Mouse (Mus musculus) urinary bladder, adult 2 months (tissue): ENCODE results near the gene Fbxo24. TPM values are rescaled to one million over a fixed set of nuclear protein-coding genes. Genes with fewer than 3 reads are reported as not detected.
A peak's percentile ranks its signal among the peaks of the same experiment; 100 is the strongest.

Experiments used
- DNase-seq: peaks from one replicate; pipeline ENCODE4 v3.0.0; 2022; ENCODE audit warnings: low spot score
- polyA plus RNA-seq: library from polyadenylated mRNA; depleted of rRNA; stranded (reverse); fragments of >200 nt; gene quantifications from 2 replicates; pipeline ENCODE4 v1.2.3, GENCODE M21; 2012

The Fbxo24 gene
- polyA plus RNA-seq, 1 experiment: 0.94 TPM

DNA sequence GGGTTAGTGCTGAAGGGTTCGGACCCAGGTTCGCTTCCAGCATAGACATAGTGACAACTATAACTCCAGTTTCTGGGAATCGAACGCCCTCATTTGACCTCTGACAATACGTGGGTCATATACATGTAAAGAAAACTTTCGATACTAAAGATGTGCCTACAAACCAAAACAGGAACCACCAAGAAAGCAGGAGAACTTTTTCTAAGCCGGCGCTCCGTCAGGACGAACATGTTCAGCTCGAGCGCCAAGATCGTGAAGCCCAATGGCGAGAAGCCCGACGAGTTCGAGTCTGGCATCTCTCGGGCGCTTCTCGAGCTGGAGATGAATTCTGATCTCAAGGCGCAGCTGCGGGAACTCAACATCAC is 27.5 kb downstream of the Fbxo24 start:
- no peak for DNase-seq

DNA sequence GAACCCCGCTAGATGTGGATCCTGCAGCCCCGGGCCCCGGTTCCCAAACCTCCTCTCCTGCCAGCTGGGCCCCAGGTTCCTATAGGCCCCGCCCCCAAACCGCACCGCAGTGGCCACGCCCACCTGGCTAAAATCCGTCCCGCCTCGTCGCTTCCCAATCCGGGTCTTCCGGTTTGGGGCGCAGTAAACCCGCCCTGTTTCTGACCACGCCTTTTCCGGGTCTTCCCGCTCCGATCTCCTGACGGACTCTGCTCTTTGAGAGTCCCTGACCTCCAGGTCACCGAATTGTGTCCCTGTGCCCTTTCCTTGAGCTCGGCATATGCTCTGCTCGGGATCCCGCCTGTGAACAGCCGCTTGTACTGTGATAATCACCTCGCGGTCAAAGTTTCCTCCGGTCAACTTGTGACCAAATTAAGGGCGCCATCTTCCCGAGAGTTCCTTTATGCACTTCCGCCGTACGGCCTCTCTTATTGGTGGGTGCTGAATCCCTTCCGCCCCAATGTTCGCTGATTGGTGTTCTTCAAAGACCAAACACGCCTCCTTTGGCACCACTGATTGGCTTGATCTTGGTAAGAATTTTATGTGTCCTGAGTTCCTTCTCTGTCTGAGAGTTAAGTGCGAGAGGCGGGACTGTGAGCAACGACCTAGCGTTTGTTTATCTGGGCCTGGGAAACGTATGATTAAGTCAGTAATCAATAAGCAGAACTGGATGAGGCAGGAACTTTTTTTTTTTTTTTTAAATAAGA is 28.0 kb downstream of the Fbxo24 start, which contains the start of gene Mospd3:
Gene Mospd3, minus strand, starts transcription at position 440 of the 746 bp plus-strand sequence.
- DNase-seq: peak; percentile 94

DNA sequence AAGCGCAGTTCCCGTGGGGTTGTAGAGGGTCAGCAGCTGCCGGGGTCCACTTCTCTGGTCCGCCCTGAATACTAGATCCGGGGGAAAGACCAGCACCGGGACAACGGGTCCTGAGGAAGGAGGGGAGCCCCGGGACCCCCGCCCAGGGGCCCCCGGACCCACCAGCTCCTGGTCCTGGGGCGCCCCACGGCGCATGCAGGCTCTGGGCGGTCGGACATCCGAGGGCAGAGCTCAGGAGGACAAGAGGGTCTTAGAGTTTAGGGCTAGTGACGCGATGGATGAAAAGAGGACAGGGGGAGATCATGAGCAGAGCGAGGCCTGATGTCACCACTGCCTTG is 28.6 kb downstream of the Fbxo24 start:
- DNase-seq: no peak

DNA sequence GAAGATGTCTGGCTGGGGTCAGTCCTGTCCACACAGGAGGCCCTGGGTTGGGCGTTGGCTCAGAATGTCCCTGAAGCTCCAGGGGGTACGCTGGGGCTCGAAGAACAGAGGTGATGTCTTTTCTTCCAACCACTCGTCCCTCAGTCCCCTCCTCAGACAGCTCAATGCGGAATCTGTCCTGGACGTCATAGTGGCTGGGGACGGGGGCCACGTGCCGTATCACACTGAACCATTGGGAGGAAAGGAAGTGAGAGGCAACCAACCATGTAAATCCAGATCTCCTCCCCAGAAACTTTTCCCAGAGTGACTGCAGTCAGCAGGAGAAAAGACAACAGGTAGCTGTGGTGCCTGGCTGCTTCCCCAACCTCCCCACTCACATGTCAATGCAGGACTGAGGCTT is 29.2 kb downstream of the Fbxo24 start:
- DNase-seq: no peak

DNA sequence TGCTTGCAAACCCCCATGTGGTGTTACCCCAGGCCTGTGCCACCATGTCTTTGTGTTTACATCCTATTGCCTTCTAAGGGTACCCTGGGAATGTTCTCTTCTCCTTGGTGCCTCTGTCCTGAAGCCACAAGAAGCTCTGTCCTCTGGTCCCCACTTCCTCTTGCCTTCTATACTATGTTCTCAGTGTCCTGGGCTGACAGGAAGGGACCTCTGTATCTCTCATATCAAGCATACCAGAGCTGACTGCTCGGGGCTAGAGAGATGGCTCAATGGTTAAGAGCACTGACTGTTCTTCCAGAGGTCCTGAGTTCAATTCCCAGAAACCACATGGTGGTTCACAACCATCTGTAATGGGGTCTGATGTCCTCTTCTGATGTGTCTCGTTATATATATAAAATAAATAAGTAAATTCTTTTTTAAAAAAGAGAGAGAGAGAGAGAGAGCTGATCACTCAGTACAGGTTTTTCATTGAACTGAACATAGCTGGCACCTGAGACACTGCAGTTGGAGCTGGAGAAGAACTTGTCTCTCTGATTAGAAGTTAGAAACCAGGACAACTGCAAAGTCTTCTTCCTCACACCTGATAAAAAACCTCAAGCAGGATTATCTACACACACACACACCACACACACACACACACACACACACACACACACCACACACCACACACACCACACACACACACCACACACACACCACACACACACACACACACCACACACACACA is 30.5 kb downstream of the Fbxo24 start:
- no peak for DNase-seq

DNA sequence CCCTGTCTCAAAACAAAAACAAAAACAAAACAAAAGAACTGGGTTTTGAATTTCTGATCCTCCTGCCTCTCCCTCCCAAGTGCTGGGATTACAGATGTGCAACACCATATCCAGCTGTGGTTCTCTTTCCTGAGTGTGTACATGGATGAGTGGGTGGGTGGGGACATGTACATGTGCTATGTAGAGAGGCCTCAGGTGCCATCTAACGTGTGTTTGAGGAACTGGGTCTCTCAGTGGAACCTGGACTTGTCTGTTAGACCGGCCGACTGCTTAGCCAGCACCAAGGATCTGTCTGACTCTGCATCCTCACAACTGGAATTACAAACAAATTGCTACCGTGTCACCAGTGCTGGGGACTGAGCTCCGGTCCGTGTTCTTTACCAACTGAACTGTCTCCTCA is 31.2 kb downstream of the Fbxo24 start:
- no peak for DNase-seq

DNA sequence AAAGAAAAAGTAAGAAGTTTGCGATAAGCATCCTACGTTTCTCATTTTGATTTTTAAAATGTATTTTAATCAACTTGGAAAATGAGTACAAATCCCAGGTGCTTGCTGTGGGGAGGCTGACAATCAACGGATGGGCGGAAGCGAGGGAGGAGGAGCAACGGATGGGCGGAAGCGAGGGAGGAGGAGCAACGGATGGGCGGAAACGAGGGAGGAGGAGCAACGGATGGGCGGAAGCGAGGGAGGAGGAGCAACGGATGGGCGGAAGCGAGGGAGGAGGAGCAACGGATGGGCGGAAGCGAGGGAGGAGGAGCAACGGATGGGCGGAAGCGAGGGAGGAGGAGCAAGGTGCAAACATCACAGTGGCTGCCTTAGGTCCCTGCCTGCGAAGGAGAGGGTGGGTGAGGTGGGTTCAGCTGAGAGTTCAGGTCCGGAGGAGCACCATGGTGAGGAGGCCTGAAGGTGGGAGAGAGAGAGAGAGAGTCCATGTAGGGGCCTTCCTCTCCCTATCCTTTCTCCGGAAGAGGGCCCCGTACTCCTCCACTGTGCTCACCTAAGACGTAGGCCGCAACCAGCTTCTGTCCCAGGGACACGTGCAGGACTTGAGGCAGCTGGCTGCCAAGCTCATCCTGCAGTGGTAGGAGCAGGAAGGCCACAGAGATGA is 32.1 kb downstream of the Fbxo24 start:
- no peak for DNase-seq

DNA sequence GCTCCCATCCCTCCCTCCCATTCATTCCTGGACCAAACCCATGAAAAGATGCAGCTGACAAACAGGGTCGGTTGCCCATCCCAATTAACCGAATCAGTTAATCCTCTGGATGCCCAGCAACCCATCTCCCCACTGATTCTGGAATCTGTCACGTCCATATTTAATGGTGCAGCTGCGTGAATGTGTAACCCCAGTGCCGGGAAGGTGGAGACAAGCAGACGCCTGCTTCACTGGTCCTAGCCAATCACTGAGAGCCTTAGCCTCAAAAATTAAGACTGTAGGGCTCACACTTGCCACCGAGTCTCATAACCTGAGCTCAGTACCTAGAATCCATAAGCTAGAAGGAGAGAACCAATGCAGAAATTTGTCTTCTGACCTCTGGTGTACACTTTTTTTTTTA is 32.9 kb downstream of the Fbxo24 start:
- DNase-seq: no peak

DNA sequence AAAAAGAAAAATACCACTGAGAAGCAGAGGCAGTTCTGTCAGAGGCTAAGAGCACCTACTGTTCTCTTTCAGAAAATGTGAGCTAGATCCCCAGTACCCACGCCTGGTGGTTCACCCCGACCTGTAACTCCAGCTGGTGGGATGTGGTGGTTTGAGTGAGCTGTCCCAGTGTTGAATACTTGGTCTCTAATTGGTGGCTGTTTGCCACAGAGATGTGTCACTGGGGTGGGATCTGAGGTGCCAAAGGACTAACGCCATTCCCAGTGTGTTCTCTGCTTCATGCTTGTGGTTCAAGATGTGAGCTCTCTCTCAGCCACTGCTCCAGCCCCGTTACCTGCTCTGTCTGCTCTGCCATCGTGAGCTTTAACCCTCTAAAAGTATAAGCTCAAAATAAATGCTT is 38.3 kb downstream of the Fbxo24 start:
- no peak for DNase-seq

DNA sequence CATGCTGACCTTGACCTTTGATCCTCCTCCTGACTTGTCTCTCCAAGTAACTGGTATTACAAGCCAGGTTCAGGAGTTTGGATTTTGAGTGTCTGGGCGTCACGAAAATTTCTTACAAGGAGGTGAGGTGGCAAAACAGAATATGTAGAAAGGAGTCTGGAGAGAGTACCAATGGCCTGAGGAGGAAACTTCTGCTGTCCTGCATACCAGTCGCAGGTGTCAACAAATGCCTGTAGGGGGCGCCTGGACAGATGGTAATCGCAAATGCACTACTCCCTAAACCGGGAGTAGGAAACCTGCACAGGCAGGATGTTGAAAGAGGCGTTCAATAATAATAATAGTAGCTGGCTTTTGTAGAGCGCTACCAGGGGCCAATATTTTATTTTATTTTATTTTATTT is 43.8 kb downstream of the Fbxo24 start:
- no peak for DNase-seq

DNA sequence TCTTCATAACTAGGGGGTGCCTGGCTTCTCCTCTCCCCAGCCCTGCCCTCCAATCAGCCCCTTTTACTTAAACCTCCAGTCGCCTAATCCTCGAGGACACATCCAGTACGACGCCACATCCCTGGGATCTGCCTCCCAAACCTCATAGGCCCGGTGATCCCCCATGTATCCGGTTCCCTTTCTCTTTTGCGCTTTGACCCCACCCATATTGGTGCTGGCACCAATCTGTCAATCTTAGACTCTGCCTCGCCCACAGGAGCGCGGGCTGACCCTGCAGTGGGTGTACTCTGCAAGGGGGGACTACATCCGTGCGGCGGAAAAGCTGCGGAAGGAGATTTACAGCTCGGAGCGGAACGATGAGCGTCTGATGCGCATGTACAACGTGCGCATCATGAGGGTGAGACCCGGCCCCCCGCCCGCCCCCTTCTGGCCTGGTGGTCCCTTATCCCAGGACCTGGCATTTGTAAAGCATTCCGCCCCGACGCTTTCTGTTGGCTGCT is 45.1 kb downstream of the Fbxo24 start:
- DNase-seq: no peak

DNA sequence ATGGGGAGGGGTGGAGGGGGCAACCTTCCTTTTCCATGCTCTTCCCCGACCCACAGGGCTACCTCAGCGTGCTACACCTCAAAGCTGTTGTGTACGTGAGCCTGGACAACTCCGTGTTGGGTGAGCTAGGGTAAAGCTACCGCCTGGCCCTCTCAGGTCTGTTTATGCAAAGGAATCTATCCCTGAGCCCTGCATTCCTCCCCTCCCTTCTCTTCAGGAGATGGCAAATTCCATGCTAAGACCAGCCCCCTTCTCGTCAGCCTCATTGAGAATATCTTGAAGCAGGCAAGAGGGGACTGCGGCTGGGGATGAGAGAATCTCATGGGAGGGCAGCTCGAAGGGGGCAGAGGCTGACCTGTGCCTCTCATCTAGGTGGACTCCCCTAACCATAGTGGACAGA is 46.1 kb downstream of the Fbxo24 start:
- no peak for DNase-seq

DNA sequence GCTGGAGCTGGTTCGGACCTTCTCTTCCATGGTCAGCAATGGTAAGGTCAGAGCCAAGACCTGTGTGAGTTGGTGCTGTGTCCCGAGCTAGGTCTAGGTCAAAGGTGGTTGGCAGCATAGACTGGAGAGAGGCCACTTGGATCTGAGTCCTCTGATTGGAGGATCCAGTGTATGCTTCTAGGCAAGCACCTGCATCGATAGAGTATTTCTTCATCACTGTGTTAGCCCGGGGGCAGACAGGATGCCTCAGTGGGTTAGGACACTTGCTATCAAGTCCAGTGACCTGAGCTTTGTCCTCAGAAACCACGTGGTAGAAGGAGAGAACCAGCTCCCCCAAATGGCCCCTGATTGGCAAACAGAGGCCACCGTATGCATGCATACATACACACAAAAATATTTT is 48.6 kb downstream of the Fbxo24 start:
- DNase-seq: no peak

DNA sequence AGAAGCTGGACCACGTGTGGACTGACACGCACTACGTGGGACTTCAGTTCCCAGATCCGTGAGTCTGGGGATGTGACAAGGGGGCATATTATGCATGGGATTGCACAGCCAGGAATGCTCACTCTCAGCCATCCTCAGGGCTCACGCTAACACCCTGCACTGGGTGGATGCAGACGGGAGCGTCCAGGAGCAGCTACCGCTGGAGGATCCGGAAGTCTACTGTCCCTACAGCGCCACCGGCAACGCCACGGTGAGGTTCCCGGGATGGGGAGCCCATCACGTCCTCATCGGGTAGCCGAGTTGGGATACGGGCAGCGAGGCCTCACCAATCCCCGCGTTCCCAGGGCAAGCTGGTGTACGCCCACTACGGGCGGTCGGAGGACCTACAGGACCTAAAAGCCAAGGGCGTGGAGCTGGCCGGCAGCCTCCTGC is 54.3 kb downstream of the Fbxo24 start:
- no peak for DNase-seq

DNA sequence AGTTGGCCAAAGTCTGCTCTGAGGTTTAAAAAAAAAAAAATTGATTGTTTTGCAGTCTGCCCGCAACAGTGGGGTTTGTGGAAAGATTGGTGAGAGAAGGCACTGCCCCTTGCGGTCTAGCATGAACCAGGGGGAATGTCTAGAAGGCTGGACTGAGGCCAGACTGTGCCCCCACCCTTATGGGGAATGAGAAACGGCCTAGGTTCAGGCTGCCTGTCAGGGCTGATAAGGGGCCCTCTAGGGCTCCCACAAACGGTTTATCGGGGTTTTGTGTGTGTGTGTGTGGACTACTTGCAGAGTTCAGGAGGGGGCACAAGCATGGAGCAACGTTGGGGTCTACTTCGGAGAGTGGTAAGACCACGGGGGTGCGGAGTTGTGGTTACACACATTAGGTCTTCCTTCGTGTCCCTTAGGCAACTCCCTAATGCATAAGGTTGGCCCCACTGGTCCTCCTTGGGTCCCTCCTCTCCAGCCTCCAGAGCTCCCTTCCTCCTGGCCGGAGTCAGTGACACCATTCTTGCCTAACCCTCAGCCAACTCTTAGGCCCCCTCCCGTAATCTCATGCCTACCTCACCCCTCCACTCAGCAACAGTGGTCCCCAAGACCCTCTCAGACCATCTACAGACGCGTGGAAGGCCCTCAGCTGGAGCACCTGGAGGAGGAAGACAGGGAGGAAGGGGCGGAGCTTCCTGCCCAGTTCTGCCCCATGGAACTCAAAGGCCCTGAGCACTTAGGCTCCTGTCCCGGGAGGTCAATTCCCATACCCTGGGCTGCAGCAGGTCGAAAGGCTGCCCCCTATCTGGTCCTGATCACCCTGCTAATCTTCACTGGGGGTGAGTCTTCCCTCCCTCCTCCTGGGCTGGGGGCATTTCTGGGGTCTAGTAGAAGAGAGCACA is 57.9 kb downstream of the Fbxo24 start:
- DNase-seq: no peak

DNA sequence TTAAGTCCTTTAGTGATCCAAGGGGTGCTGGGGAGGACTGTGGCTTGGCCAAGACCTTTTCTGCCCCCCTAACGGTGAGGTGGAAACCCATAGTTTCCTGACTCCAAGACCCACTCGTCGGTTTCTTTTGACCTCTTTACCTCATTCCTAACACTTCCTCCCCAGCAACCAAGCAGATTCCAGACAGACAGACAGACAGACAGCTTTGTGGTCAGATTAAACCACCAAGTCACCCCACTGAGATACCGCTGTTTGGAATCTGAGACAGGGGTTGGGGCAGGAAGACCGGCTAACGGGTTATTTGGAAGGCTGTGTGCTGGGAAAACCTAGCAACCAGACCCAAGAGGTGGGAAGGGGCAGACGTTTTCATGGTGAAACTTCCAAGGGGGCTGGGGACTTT is 58.6 kb downstream of the Fbxo24 start:
- no peak for DNase-seq

DNA sequence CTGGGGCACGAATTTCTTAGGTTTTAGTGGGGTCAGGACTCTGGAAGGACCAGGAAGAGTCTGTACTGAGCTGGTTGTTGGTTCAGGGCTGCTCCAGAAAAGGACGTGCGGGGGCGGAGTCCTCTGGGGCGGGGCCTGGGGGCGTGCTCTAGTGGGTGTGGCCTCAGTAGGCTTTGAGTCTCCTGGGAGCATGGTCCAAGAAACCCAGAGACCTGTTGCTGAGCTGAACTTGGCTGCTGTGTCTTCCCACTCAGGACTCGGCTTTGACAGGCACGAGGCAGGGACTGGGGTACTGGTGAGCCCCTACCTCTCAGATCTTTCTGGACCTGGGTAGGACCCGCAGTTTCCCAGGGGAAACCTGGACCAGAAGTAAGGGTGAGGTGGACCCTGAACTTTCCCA is 59.1 kb downstream of the Fbxo24 start, which contains the start of gene Tfr2:
Gene Tfr2, plus strand, starts transcription at position 176 of the 400 bp plus-strand sequence.
- no peak for DNase-seq

DNA sequence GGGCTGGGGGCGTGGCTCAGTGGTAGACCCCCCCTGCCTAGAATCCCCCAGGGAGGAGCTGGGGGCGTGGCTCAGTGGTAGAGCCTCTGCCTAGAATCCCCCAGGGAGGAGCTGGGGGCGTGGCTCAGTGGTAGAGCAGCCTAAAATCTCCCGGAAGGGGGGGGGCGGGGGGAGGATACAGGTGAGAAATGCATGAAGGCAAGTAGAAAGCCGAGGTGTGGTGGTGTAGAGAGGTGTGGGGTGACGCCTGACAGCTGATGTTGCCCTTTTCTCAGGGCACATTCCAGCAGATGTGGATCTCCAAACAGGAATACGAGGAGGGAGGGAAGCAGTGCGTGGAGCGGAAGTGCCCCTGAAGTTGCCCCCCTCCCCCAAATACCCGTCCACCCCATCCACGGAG is 59.8 kb downstream of the Fbxo24 start:
- no peak for DNase-seq

DNA sequence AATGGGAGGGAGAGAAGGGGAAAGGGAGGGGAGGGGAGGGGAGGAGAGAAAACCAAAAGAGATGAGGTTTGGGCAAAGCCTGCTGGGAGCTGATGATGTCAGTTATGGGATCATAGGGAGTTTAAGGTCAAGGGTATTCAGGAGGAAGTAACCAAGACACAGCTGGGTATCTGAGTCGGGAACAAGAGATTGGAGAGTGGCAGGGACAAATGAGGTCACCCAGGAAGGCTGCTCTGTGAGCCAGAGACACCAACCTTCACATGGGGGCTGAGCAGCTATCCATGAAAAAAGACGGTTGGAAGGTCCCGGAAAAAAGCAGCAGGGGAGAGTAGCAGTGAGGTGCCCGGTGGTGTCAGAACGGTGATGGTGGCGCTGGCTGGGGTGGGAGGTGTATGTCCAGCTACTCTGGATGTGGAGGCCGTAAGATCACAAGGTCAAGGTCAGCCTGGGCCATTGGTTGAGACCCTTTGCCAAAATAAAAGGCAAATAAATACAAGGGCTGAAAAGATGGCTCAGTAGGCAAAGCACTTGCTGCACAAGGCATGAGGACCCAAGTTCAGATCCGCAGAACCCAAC is 60.5 kb downstream of the Fbxo24 start:
- DNase-seq: no peak

DNA sequence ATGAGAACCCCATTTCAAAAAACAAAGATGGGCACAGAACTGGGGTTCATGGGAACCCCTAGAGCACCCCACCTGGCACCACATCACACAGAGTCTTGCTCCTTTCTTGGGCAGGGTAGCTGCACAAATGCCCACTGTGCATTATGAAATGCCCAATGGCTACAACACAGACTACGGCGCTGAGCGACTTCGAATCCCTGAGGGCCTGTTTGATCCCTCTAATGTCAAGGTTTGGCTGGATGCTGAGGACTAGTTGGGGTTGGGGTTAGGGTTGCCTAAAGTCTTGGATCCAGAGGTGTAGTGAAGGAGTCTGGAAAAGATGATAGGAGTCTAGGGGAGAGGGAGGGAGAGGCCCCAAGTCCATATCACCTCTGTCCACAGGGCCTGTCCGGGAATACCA is 62.4 kb downstream of the Fbxo24 start:
- no peak for DNase-seq

DNA sequence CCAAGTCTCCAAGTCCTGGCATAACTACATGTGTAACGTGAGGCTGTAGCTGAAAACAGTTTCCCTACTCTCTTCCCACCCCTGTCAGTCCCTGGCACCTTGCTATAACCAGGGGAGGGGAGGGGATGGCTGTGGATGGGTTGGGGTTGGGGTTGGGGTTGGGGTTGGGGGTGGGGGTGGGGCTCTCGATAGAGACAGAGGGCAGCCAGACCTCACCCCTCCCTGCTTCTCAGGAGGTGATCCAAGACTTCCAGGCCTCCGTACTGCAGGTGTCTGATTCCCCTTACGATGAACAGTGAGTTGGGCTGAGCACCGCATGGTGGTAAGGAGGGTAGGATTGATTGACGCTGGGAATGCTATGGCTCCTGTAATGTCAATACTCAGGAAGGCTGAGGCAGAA is 63.1 kb downstream of the Fbxo24 start:
- no peak for DNase-seq
